Mouse (Mus musculus): Measurements from ENCODE around the gene Hhat.

The Hhat gene

DNA sequence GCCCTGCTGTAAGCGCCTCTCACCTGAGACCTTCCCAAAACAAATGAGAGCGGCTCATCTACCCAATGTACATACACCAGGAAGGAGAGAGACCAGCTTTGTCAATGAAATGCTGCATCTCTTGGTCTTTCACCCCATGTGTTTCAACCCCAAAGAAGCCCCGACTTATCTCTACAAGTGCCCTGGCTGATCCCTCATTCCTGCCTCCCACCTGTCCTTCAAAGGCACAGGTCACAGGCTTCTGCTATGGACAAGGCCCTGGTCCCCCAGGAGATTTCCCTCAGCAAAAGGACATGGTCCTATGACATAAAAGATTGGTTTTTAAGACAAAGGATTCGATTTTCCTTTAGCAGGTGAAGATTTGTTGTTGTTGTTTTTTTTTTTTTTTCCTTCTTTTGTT, 227.3 kb downstream of the Hhat start:
- no peak for DNase-seq

DNA sequence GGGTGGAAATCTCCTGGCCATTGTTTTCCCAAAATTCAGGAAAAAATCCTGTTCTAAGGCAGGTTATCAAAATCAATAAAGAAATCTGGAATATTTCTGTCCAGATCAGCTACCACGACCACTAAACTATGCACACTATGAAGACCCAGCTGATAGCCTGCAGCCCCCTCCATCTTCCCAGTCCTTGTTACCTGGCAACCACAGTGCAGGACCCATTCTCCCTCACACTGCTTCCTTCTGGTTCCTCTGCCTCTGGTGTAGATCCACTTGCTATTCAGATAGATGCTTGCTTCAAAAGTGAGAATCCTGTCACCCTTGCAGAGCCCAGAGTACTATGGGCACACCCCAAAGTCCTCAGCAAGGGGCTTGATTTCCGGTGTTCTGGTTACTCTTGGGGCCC, 228.9 kb downstream of the Hhat start:
- DNase-seq: no peak

- DNase-seq: peak; percentile 1
Measured at GRCm38 (mm10) chr1:192537169-192537568, 233.9 kb downstream of the Hhat start.

- no peak for DNase-seq
Measured at GRCm38 (mm10) chr1:192536440-192536839, 234.6 kb downstream of the Hhat start.

GRCm38 (mm10) chr1:192533016-192533415, 238.0 kb downstream of the Hhat start:
- DNase-seq: no peak

DNA sequence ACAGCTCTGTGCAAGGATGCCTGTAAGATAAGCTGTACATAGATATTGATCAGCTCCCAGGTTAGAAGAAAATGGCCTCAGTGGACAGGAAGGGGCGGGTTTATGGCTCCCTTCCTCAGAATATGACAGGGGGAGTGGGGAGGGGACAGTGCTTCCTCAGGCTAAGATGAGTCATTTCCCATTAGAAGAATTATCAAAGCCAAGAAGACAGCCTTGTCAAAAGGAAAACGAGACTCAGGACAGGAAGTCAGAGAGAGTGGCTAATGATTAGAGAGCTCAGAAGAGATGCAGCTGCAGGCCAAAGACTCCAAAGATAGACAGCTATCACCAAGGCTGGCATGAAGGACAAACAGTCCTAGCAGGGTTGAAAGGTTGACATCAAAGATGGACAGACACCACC, 238.8 kb downstream of the Hhat start:
- DNase-seq: peak; percentile 4

- no peak for DNase-seq
Measured at GRCm38 (mm10) chr1:192531490-192532146, 239.4 kb downstream of the Hhat start.

DNA sequence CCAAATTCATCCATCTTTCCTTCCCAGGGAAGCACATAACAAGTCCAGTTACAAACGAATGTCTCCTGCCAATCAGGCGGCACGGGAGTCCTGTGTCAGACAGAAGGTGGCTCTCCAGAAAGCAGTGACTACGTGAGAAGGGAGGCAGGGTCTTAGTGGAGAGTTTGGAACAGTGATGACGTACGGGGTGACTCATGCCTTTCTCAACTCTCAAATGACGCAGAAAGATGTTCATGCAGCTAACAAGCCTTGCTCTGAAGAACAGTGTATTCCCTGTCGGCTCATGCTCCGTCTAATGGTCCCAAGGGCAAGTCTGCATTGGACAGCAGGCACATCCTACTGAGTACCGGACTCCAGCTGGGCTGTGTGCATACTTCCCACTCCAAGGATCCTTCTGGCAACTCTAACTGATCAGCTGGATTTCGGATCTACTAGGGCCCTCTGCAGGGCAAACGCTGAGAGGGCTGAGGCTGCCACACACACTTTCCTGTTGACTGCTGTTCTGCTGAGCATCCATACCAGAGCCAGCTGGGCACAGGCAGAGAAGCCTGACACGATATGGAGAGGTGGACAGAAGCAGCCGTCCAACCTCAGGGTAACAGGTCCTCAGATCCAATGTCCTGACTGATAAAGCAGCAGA, 245.2 kb downstream of the Hhat start:
- DNase-seq: no peak

DNA sequence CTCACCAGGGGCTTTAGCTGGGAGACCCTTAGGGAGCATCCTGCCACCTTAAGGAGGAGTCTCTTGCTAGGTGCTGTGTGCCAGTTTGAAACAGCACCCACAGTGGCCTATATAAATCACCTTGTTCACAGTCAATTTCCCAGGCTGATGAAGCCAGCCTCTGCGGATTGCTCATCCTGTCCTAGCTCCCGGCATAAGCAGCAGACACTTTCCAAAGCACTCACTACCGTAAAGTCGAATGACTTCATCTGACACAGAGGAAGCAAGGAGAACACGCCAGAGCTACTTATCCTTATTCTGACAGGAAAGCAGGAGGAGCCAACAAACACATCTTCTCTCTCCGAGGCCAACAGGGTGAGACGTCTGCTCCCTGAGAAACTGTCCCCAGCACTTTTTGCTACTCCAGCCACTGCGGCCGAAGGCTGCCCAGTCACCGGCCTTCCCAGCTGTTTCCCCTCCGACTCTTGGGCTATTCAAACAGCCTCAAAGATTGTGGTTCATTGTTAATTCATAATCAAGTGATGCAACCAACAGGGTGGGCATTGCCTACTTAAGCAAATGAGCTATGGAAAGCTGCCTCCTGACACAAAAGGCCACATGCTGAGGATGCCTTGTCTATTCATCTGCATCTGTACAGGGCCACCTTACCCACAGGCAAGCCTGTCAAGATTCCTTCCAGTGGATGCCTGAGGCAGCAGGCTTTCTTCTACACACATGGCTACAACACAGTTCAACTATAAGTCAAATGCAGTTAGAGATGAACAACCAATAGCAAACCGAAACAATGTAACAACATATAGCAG, 248.4 kb downstream of the Hhat start:
- no peak for DNase-seq

DNA sequence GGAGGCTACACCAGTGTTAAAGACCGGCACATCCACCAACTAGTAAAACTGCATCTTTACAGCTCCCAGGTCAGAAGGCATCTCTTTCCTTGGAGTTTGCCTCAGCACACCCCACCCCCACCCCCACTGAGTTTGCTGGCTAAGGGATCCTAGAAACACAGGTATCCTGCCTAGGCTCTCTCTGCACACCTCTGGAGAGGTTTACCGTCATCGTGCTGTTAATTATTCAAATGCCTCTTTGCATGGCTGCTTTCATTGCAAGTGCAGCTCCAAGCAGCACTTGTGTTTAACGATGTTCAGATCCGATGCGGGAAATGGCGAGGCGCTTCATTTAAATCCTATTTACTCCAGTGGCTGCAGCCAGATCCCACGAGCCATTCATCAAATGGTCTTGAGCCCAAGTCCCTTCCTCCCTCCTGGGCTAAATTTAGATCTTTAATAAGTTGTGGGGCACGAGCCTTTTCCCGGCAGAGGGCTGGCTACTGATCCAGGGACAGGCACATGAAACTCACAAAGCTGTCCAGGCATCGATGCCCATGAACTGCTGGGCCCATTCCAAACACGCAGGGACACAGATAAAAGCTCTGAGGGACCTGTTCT, 250.1 kb downstream of the Hhat start:
- no peak for DNase-seq

DNA sequence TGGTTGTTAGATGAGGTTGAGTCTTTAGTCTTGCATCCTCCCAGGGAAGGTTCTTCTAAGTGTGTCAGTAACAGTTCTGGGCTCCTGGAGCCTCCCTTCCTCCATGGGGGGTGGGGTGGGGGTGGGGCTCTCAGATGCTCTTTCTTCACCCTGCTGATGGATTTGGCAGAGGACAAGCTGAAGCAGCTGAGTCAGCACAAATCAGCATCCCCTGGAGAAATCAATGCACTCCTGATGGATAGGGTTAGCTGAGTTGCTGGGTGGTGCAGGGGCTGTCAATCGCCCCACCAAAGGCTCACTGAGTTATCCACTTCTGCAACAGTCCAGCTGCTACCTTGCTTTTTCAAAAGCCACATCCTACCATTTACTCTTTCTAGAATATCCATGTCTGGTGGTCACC, 251.3 kb downstream of the Hhat start:
- no peak for DNase-seq

DNA sequence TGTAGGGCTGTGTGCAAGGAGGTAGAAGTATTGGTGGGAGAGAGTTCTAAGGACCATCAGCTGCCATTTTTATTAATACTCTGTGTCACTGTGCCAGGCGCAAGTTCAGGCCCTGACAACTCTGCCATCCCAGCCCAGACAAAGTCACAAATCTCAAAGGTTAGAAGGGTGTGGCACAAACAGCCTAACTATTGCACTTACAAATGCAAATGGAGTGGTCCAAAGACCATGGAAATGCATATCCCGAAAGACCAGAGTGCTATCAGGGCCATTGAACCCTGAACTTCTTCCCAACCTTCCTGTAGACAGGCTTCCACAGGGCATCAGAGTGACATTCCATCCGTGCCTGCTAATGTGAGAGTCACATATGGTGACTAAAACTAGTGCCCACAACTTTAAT, 255.7 kb downstream of the Hhat start:
- DNase-seq: no peak

DNA sequence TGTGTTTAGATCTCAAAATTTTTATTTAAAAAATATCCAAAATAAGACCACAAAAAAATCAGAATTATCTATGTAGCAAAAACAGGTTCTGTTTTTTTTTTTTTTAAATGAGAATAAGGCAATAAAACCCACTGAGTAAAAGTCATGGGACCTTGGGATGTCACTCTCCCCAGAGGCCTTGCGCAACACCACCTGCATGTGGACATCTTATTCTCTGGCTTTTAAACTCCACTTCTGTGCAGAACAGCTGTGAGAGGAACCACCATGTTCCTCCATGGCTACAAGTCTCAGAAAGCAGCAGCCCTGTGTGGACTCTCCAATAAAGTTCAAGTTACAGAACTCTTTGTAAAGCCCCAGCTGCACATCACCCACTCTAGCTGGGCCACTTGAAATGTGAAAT, 258.2 kb downstream of the Hhat start:
- DNase-seq: no peak

DNA sequence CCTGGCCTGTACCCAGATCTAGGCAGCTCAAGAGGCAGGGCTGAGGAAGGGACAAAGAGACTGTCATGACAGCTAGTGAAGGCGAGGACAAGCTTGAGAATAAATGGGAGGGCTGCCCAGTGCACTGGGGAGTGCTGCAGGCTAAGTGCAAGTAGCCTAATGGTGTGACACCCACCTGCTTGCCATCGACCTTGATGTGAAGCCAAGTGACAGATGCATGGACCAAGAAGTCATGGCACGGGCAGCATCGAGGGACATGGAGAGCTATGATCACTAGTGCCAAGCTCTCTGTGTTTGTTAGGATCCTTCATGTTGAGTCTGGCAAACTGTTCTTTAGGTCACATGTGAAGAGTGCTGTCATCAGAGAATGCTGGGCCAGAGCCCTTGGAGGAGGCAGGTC, 267.4 kb downstream of the Hhat start:
- DNase-seq: no peak

DNA sequence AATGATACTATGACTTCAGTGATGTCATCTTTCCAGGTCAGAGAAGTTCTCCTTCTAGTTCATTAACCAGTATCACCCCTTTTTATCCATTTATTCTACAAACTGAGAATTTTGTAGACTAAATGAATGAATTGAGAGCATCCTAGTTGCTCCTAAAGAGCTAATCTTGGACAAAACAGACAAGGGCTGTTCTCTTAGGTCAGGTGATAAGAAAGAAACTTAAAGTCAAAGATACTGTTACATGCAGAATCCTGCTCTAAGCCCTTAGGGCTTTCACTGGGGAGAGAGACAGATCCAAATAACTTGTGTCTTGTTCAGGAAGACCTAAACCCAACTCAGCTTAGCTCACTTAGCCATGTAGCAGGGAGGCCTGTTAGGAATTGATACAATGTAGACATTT, 268.2 kb downstream of the Hhat start:
- no peak for DNase-seq

- DNase-seq: no peak
Measured at GRCm38 (mm10) chr1:192502016-192502415, 269.0 kb downstream of the Hhat start.

DNA sequence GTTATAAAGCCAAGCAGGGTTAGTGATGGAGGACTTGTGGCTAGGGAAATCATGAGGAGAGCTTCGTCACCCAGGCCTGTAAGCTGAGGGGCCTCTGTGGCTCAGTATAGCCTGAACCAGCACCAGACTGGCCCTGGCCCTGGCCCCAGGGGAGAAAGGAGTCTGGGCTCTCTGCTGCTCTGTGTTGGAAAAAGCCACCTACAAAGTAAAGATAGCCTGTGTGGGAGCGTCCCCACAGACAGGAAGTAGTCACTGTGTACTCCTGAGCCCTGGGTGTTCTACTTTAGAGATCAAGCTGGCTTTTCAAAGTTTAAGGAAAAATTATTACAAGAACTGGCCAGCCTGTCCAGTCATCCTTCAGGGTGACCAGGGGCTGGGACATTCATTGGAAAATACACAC, 273.5 kb downstream of the Hhat start:
- DNase-seq: no peak

DNA sequence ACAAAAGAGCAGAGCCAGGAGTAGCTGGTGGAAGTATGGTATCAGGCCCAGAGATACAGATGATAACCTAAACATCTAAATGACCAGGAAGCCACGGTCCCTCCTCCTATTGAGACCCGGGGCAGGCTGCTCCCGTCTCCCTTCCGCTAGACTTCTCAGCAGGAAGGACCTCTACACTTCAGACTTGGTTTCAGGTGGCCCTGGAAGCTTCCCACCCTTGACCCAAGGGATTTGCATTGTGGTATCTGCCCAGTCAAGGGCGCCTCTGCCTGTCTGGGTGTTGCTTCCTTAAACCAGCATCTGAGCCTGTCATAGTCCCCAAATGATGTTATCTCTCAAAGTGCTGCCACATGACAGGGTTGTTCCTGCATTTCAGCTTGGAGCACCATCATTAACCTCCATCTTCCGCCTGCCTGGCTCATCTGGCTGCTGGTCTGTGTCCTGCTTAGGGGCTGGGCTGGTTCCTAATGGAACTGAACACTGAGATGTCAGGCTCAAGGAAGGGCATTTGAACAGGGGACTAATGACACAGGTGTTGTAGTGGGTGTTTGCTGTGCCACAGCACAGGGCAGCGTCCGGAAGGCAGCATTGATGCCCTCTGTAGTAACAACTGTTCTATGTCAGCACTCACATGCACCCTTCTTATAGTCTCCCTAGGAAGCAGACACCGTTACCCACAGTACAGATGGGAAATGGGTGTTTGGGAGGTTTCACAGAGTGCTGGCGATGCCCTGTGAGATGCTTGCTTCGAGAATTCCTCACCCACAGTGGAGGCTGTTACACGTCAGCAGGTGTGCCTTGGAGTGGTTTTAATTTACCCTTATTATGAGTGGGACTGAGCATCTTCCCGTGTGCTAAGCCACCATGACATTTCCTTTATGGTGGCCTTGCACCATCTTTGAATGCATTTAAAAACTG, 280.9 kb downstream of the Hhat start:
- DNase-seq: peak; percentile 15

DNA sequence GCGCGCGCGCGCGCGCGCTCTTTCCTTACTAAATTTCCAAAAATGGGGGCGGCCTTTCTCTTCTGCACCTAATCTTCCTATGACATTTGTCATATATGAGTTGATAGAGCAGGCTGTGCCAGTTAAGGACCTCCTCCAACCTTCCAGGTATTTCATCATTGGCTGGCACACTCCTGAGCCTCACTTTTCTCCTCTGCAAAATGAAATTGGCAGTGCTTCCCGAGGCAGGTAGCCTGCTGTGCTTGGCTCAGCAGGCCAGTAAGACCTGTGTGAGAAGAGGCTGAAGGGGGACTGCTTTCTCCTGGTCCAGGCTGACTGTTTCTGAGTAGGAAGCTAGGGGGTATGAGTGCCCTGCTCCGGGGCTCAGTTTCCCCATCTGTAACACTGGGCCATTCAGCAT, 283.5 kb downstream of the Hhat start:
- no peak for DNase-seq

- DNase-seq: peak; percentile 28
Measured at GRCm38 (mm10) chr1:192485030-192485429, 286.0 kb downstream of the Hhat start.

- no peak for DNase-seq
Measured at GRCm38 (mm10) chr1:192481446-192481845, 289.6 kb downstream of the Hhat start.

GRCm38 (mm10) chr1:192480072-192480784, 290.8 kb downstream of the Hhat start:
- no peak for DNase-seq

Data from lung, postnatal 14 days (tissue).